Mouse (Mus musculus) midbrain, embryonic 12.5 days (tissue): ENCODE results near the gene Phc2. TPM values are rescaled to one million over a fixed set of nuclear protein-coding genes. Genes with fewer than 3 reads are reported as not detected.
A peak's percentile ranks its signal among the peaks of the same experiment; 100 is the strongest.

Experiments used
- ATAC-seq: fragments of 200-750 bp; cut with Nextera tagmentation; 2 replicates; pipeline ENCODE4 v1.8.0; 2017; ENCODE audit warnings: low read depth, moderate TSS enrichment, moderate library complexity; ENCODE audit not compliant: low FRiP score
- H3K27ac ChIP-seq: fragments of 300-500 bp; sonication (generic); replicated peaks from 2 replicates; pipeline ENCODE4 v1.5.1; 2016; ENCODE audit warnings: mild to moderate bottlenecking
- H3K27me3 ChIP-seq: fragments of 300-500 bp; sonication (generic); 2 replicates; pipeline ENCODE4 v1.6.1; 2016; ENCODE audit warnings: mild to moderate bottlenecking
- H3K36me3 ChIP-seq: fragments of 300-500 bp; sonication (generic); 2 replicates; pipeline ENCODE4 v1.6.1; 2016
- H3K4me1 ChIP-seq: fragments of 300-500 bp; sonication (generic); 2 replicates; pipeline ENCODE4 v1.6.1; 2016
- H3K4me2 ChIP-seq: fragments of 300-500 bp; sonication (generic); replicated peaks from 2 replicates; pipeline ENCODE4 v1.6.1; 2016; ENCODE audit warnings: mild to moderate bottlenecking, moderate library complexity
- H3K4me3 ChIP-seq: fragments of 300-500 bp; sonication (generic); 2 replicates; pipeline ENCODE4 v1.5.1; 2016; ENCODE audit warnings: mild to moderate bottlenecking
- H3K9ac ChIP-seq: fragments of 300-500 bp; sonication (generic); replicated peaks from 2 replicates; pipeline ENCODE4 v1.6.1; 2016; ENCODE audit warnings: mild to moderate bottlenecking, moderate library complexity
- H3K9me3 ChIP-seq: fragments of 300-500 bp; sonication (generic); 2 replicates; pipeline ENCODE4 v1.6.1; 2016; ENCODE audit warnings: mild to moderate bottlenecking
- WGBS: fragments of 180-500 bp; shearing (Covaris S2); methylation state at CpG from one replicate; pipeline ENCODE4 v1.1.7; 2016; 5-methylcytosine and 5-hydroxymethylcytosine counted together
- polyA plus RNA-seq: library from polyadenylated mRNA; unstranded; fragments of >200 nt; fragmentation: Nextera tagmentation; extraction: Ambion mirVana; gene quantifications from 2 replicates; pipeline ENCODE4 v1.2.1, GENCODE M21; 2016

Phc2 gene
- polyA plus RNA-seq, 1 experiment from 2014 or later: 133 TPM

DNA sequence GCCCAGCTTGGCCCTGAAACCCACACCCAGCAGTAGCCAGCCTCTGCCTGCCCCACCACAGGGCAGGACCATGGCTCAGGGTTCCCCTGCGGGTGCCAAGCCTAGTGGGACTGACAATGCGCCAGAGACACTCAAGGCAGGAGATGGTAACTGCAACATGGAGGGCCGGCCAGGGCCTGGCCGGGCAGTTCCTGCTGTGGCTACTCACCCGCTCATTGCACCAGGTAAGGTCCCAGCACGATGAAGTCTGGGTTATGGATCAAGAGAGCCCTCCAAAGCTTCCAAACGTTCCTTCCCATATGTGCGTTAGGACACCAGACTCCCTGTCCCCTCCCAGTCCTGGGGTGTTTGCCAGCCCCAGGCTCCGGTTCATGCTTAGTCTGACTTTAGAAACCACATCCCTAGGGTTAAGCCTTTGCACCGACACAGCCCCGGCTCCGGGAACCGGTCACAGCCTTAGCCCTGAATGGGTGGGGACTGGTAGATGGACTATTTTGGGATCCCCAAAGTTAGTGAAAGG lies 57.7 kb downstream of the Phc2 start:
- 33% methylated on average over 13 of the region's 13 CpGs for WGBS
- H3K36me3 ChIP-seq: no peaks in the 10 kb centered on the region
- H3K4me2 ChIP-seq: peak overlapping the region; percentile 53
- H3K27ac ChIP-seq: peak overlapping the region; percentile 46
- H3K9ac ChIP-seq: peak overlapping the region; percentile 52
- no peak for ATAC-seq
- H3K4me3 ChIP-seq: peak overlapping the region; percentile 29
- H3K27me3 ChIP-seq: peaks cover 30% of the 10 kb centered on the region
- peaks cover 75% of the 10 kb centered on the region for H3K4me1 ChIP-seq
- no peaks in the 10 kb centered on the region for H3K9me3 ChIP-seq

- WGBS: 82% methylated on average over 6 of the region's 6 CpGs
- no peak for ATAC-seq
- H3K27ac ChIP-seq: no peak overlapping the region
- no peak overlapping the region; the same call in 1 of the 2 replicates for H3K9ac ChIP-seq
- no peaks in the 10 kb centered on the region for H3K9me3 ChIP-seq
- no peak overlapping the region for H3K4me3 ChIP-seq
- peaks cover 82% of the 10 kb centered on the region for H3K4me1 ChIP-seq
- no peak overlapping the region for H3K4me2 ChIP-seq
- H3K36me3 ChIP-seq: no peaks in the 10 kb centered on the region
- peaks cover 26% of the 10 kb centered on the region for H3K27me3 ChIP-seq
Observed at GRCm38 (mm10) chr4:128712941-128713340, 58.4 kb downstream of the Phc2 start.

GRCm38 (mm10) chr4:128715241-128716204 lies 61.0 kb downstream of the Phc2 start:
- Histone ChIP-seq H3K4me1 (peaks cover 94% of the 10 kb centered on the region), H3K27ac (peak overlapping the region; percentile 99), H3K36me3 (no peaks in the 10 kb centered on the region), H3K4me2 (peak overlapping the region; percentile 47), H3K9ac (peak overlapping the region; percentile 39; the same call in 1 of the 2 replicates), H3K27me3 (0 out of 2 replicates have a peak, but pooled peaks cover 6% of the 10 kb centered on the region), H3K4me3 (peak overlapping the region; percentile 19; the same call in 1 of the 2 replicates), H3K9me3 (no peaks in the 10 kb centered on the region)
- peak; percentile 82 for ATAC-seq
- WGBS: 2% methylated on average over 14 of the region's 14 CpGs

DNA sequence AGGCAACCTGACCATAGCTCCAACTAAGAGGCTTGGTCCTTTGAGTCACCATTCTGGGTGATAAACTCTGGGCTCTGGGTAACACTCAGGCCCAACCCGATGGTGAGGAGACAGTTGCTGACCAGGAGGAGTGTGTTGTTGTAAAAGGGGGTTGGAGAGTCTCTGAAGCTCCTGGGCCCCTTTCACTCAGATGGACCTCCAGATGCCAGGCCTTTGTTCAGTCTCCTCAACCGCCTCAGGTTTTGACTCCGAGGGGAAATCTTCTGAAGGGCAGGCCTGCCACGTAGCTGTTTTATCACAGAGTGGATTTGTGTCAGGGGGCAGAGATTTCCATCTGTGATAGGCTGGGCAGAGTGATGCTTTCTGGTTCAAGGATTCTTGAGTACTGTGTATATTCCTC lies 61.8 kb downstream of the Phc2 start:
- no peak overlapping the region for H3K4me3 ChIP-seq
- H3K4me2 ChIP-seq: peak overlapping the region; percentile 47
- H3K27me3 ChIP-seq: no peaks in the 10 kb centered on the region
- H3K36me3 ChIP-seq: no peaks in the 10 kb centered on the region
- peak overlapping the region; percentile 99 for H3K27ac ChIP-seq
- no peak; the same call in 1 of the 2 replicates for ATAC-seq
- peaks cover 94% of the 10 kb centered on the region for H3K4me1 ChIP-seq
- H3K9ac ChIP-seq: no peak overlapping the region; the same call in 1 of the 2 replicates
- no peaks in the 10 kb centered on the region for H3K9me3 ChIP-seq
- WGBS: 3% methylated on average over 4 of the region's 4 CpGs

DNA sequence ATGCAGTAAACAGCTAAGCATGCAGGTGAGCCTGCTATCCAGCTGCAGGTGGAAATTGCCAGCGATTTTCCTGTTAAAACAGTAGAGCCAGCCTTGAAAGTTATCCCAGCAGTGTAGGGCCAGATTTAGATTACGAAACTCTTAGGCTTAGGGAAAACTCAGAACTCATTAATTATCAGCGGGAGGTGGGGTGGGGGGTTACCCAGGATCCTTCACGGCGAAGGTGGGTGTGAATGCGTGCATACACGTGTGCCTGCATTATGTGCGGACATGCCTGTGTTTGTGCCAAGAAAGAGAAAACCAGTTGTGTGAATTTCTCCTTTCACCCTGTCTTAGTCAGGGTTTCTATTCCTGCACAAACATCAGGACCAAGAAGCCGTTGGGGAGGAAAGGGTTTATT lies 62.2 kb downstream of the Phc2 start:
- H3K27ac ChIP-seq: peak overlapping the region; percentile 99
- peak overlapping the region; percentile 47; the same call in 1 of the 2 replicates for H3K4me2 ChIP-seq
- peaks cover 96% of the 10 kb centered on the region for H3K4me1 ChIP-seq
- no peak overlapping the region for H3K4me3 ChIP-seq
- no peaks in the 10 kb centered on the region for H3K9me3 ChIP-seq
- 36% methylated on average over 9 of the region's 9 CpGs for WGBS
- no peaks in the 10 kb centered on the region for H3K36me3 ChIP-seq
- no peak for ATAC-seq
- 0 out of 2 replicates have a peak, but pooled peaks cover 2% of the 10 kb centered on the region for H3K27me3 ChIP-seq
- H3K9ac ChIP-seq: no peak overlapping the region

GRCm38 (mm10) chr4:128720110-128720509 lies 65.6 kb downstream of the Phc2 start:
- Histone ChIP-seq H3K9me3 (no peaks in the 10 kb centered on the region), H3K36me3 (no peaks in the 10 kb centered on the region), H3K27me3 (peaks cover 5% of the 10 kb centered on the region; the same call in 1 of the 2 replicates), H3K4me1 (peaks cover 87% of the 10 kb centered on the region), H3K4me2 (no peak overlapping the region), H3K4me3 (no peak overlapping the region), H3K27ac (peak overlapping the region; percentile 70), H3K9ac (no peak overlapping the region; the same call in 1 of the 2 replicates)
- ATAC-seq: no peak
- 18% methylated on average over 5 of the region's 5 CpGs for WGBS

DNA sequence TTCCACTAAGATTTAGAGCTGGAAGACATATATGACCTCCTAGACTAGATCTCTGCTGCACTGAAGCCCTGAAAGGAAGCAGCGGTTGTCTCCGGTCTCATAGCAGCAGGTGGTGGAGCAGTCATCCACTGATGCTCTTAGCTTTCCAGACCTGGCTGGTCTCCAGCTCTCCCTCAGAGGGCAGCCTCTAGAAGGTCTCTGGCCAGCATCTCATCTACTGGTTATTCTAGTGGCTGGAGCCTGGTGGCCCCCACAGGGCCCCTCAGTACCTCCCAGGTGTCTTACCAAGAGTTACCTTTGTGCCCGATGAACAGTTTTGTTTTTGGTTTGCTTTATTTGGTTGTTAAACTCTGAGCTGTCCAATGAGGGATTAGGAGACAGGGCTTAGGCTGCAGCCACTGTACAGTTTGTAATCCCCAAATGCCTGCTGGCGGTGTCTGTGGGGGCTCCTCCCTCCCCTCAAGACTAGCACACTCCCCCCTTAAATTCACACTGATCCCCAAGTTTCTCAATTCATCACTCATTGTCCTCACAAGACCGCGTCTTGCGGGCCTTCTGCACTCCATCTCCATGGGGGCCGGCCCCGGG lies 66.7 kb downstream of the Phc2 start:
- no peak for ATAC-seq
- no peaks in the 10 kb centered on the region for H3K36me3 ChIP-seq

GRCm38 (mm10) chr4:128721761-128722160 lies 67.3 kb downstream of the Phc2 start:
- Histone ChIP-seq H3K27ac (peak overlapping the region; percentile 7), H3K4me2 (no peak overlapping the region), H3K36me3 (no peaks in the 10 kb centered on the region), H3K9me3 (no peaks in the 10 kb centered on the region), H3K27me3 (peaks cover 5% of the 10 kb centered on the region; the same call in 1 of the 2 replicates), H3K9ac (no peak overlapping the region), H3K4me3 (no peak overlapping the region), H3K4me1 (peaks cover 84% of the 10 kb centered on the region)
- ATAC-seq: no peak
- WGBS: 75% methylated on average over 4 of the region's 4 CpGs

More for the DNA sequence above, 66.7 kb downstream of the Phc2 start:
- H3K4me2 ChIP-seq: no peak overlapping the region
- H3K9ac ChIP-seq: no peak overlapping the region
- peak overlapping the region; percentile 7 for H3K27ac ChIP-seq
- no peak overlapping the region for H3K4me3 ChIP-seq
- no peaks in the 10 kb centered on the region for H3K9me3 ChIP-seq
- peaks cover 84% of the 10 kb centered on the region for H3K4me1 ChIP-seq
- peaks cover 5% of the 10 kb centered on the region; the same call in 1 of the 2 replicates for H3K27me3 ChIP-seq
- 51% methylated on average over 9 of the region's 9 CpGs for WGBS

- H3K4me3 ChIP-seq: no peak overlapping the region
- H3K4me1 ChIP-seq: peaks cover 78% of the 10 kb centered on the region
- no peak overlapping the region for H3K9ac ChIP-seq
- WGBS: 70% methylated on average over 8 of the region's 8 CpGs
- H3K27ac ChIP-seq: 0 out of 2 replicates have a peak overlapping the region, but pooled peaks have one; percentile 5
- no peaks in the 10 kb centered on the region for H3K36me3 ChIP-seq
- H3K4me2 ChIP-seq: no peak overlapping the region
- ATAC-seq: no peak
- no peaks in the 10 kb centered on the region for H3K9me3 ChIP-seq
- peaks cover 5% of the 10 kb centered on the region; the same call in 1 of the 2 replicates for H3K27me3 ChIP-seq
Observed at GRCm38 (mm10) chr4:128722932-128723331, 68.4 kb downstream of the Phc2 start.

GRCm38 (mm10) chr4:128723431-128723830 lies 68.9 kb downstream of the Phc2 start:
- Histone ChIP-seq H3K9me3 (no peaks in the 10 kb centered on the region), H3K27ac (0 out of 2 replicates have a peak overlapping the region, but pooled peaks have one; percentile 8), H3K4me1 (peaks cover 74% of the 10 kb centered on the region), H3K4me2 (no peak overlapping the region), H3K36me3 (no peaks in the 10 kb centered on the region), H3K27me3 (peaks cover 5% of the 10 kb centered on the region; the same call in 1 of the 2 replicates), H3K4me3 (no peak overlapping the region), H3K9ac (no peak overlapping the region)
- no peak for ATAC-seq
- WGBS: 74% methylated on average over 13 of the region's 13 CpGs

- Histone ChIP-seq H3K4me3 (no peak overlapping the region), H3K27me3 (peaks cover 5% of the 10 kb centered on the region; the same call in 1 of the 2 replicates), H3K9ac (no peak overlapping the region), H3K4me2 (no peak overlapping the region), H3K9me3 (no peaks in the 10 kb centered on the region), H3K36me3 (no peaks in the 10 kb centered on the region), H3K27ac (0 out of 2 replicates have a peak overlapping the region, but pooled peaks have one; percentile 8), H3K4me1 (peaks cover 71% of the 10 kb centered on the region)
- WGBS: 69% methylated on average over 7 of the region's 7 CpGs
- ATAC-seq: no peak
Observed at GRCm38 (mm10) chr4:128724059-128724458, 69.6 kb downstream of the Phc2 start.
